Mouse (Mus musculus) heart, embryonic 15.5 days (tissue): Measurements from ENCODE around the gene Antxr1. TPM values are rescaled to one million over a fixed set of nuclear protein-coding genes. Genes with fewer than 3 reads are reported as not detected.

Source experiments
- ATAC-seq: fragments of 200-750 bp; cut with Nextera tagmentation; replicated peaks from 2 replicates; pipeline ENCODE4 v1.8.0; 2017; ENCODE audit warnings: low read depth, moderate TSS enrichment; ENCODE audit not compliant: insufficient number of reproducible peaks, insufficient read depth, low FRiP score
- H3K27ac ChIP-seq: fragments of 300-500 bp; sonication (generic); 2 replicates; pipeline ENCODE4 v1.5.1; 2015; ENCODE audit warnings: mild to moderate bottlenecking, inconsistent platforms
- H3K27me3 ChIP-seq: fragments of 300-500 bp; sonication (generic); 2 replicates; pipeline ENCODE4 v1.6.1; 2015; ENCODE audit warnings: inconsistent platforms
- H3K36me3 ChIP-seq: fragments of 300-500 bp; sonication (generic); 2 replicates; pipeline ENCODE4 v1.6.1; 2015; ENCODE audit warnings: mild to moderate bottlenecking, inconsistent platforms
- H3K4me1 ChIP-seq: fragments of 300-500 bp; sonication (generic); replicated peaks from 2 replicates; pipeline ENCODE4 v1.6.1; 2015; ENCODE audit warnings: inconsistent platforms
- H3K4me2 ChIP-seq: fragments of 300-500 bp; sonication (generic); 2 replicates; pipeline ENCODE4 v1.6.1; 2015; ENCODE audit warnings: inconsistent platforms, mild to moderate bottlenecking, moderate library complexity
- H3K4me3 ChIP-seq: fragments of 300-500 bp; sonication (generic); 2 replicates; pipeline ENCODE4 v1.5.1; 2015; ENCODE audit warnings: mild to moderate bottlenecking, inconsistent platforms
- H3K9ac ChIP-seq: fragments of 300-500 bp; sonication (generic); 2 replicates; pipeline ENCODE4 v1.6.1; 2015; ENCODE audit warnings: mild to moderate bottlenecking, inconsistent platforms
- H3K9me3 ChIP-seq: fragments of 300-500 bp; sonication (generic); replicated peaks from 2 replicates; pipeline ENCODE4 v1.6.1; 2016; ENCODE audit warnings: inconsistent platforms
- WGBS: fragments of 180-500 bp; shearing (Covaris S2); methylation state at CpG from one replicate; pipeline ENCODE4 v1.1.7; 2015; ENCODE audit warnings: mixed read lengths; 5-methylcytosine and 5-hydroxymethylcytosine counted together
- polyA plus RNA-seq: library from polyadenylated mRNA; unstranded; fragments of >200 nt; fragmentation: Nextera tagmentation; extraction: Ambion mirVana; gene quantifications from 2 replicates; pipeline ENCODE4 v1.2.1, GENCODE M21; 2015

Gene Antxr1
- polyA plus RNA-seq, 1 experiment from 2014 or later = 5.0 TPM

- H3K4me1 ChIP-seq = peaks cover 8% of the 10 kb centered on the region; the same call in 1 of the 2 replicates
- WGBS = 67% methylated on average over 2 of the region's 2 CpGs
- 0 out of 2 replicates have a peak overlapping the region, but pooled peaks have one; percentile 24 for H3K27ac ChIP-seq
- no peak overlapping the region for H3K4me2 ChIP-seq
- ATAC-seq = no peak
- no peaks in the 10 kb centered on the region for H3K27me3 ChIP-seq
- no peaks in the 10 kb centered on the region for H3K9me3 ChIP-seq
- 0 out of 2 replicates have a peak, but pooled peaks cover 2% of the 10 kb centered on the region for H3K36me3 ChIP-seq
- H3K9ac ChIP-seq = no peak overlapping the region
- H3K4me3 ChIP-seq = no peak overlapping the region
Observed at GRCm38 (mm10) chr6:87216114-87216591, 119.5 kb downstream of the Antxr1 start.

GRCm38 (mm10) chr6:87213262-87213661, 122.4 kb downstream of the Antxr1 start:
- Histone ChIP-seq H3K27me3 (no peaks in the 10 kb centered on the region), H3K36me3 (0 out of 2 replicates have a peak, but pooled peaks cover 2% of the 10 kb centered on the region), H3K4me3 (no peak overlapping the region), H3K4me2 (no peak overlapping the region), H3K4me1 (peaks cover 6% of the 10 kb centered on the region; the same call in 1 of the 2 replicates), H3K9me3 (no peaks in the 10 kb centered on the region), H3K9ac (no peak overlapping the region), H3K27ac (no peak overlapping the region)
- no peak for ATAC-seq
- WGBS = 66% methylated on average over 7 of the region's 7 CpGs

- Histone ChIP-seq H3K4me1 (peaks cover 9% of the 10 kb centered on the region; the same call in 1 of the 2 replicates), H3K9me3 (no peaks in the 10 kb centered on the region), H3K4me3 (no peak overlapping the region), H3K27ac (no peak overlapping the region), H3K4me2 (no peak overlapping the region), H3K27me3 (no peaks in the 10 kb centered on the region), H3K36me3 (0 out of 2 replicates have a peak, but pooled peaks cover 2% of the 10 kb centered on the region), H3K9ac (no peak overlapping the region)
- ATAC-seq = no peak
- WGBS = 82% methylated on average over 3 of the region's 3 CpGs
Observed at GRCm38 (mm10) chr6:87211551-87211950, 124.1 kb downstream of the Antxr1 start.

GRCm38 (mm10) chr6:87207373-87207982, 128.1 kb downstream of the Antxr1 start:
- no peak overlapping the region for H3K9ac ChIP-seq
- H3K27me3 ChIP-seq = no peaks in the 10 kb centered on the region
- no peak overlapping the region for H3K4me2 ChIP-seq
- no peaks in the 10 kb centered on the region for H3K9me3 ChIP-seq
- ATAC-seq = peak; percentile 53; the same call in 1 of the 2 replicates
- WGBS = 56% methylated on average over 13 of the region's 13 CpGs
- 0 out of 2 replicates have a peak, but pooled peaks cover 2% of the 10 kb centered on the region for H3K36me3 ChIP-seq
- peaks cover 9% of the 10 kb centered on the region; the same call in 1 of the 2 replicates for H3K4me1 ChIP-seq
- no peak overlapping the region for H3K4me3 ChIP-seq
- no peak overlapping the region for H3K27ac ChIP-seq

DNA sequence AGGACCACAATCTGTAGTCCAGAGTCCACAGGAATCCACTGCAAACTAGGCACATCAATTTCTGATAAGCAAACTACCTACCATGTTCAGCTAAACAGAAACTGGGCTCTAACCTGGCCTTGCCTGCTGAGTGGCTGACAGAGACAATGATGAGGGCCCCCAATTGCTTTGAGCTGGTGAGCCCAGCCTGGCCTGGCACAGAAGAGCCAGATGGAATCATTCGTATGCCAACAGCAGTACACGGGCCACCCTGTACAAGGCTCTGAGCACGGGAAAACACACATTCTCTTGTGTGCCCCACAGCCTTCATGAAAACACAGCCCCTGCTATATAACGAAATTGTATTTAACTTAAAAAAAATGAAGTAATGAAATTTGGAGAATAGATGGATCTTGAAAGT, 128.8 kb downstream of the Antxr1 start:
- ATAC-seq = no peak
- Histone ChIP-seq H3K9ac (no peak overlapping the region), H3K9me3 (no peaks in the 10 kb centered on the region), H3K27me3 (no peaks in the 10 kb centered on the region), H3K4me1 (peaks cover 9% of the 10 kb centered on the region; the same call in 1 of the 2 replicates), H3K4me2 (no peak overlapping the region), H3K36me3 (no peaks in the 10 kb centered on the region), H3K4me3 (no peak overlapping the region), H3K27ac (no peak overlapping the region)
- WGBS = 97% methylated on average over 4 of the region's 4 CpGs

GRCm38 (mm10) chr6:87203467-87203866, 132.2 kb downstream of the Antxr1 start:
- no peak for ATAC-seq
- Histone ChIP-seq H3K27me3 (no peaks in the 10 kb centered on the region), H3K4me3 (no peak overlapping the region), H3K4me1 (peaks cover 9% of the 10 kb centered on the region; the same call in 1 of the 2 replicates), H3K9ac (no peak overlapping the region), H3K36me3 (no peaks in the 10 kb centered on the region), H3K9me3 (no peaks in the 10 kb centered on the region), H3K4me2 (no peak overlapping the region), H3K27ac (no peak overlapping the region)
- WGBS = 77% methylated on average over 4 of the region's 4 CpGs

- no peak overlapping the region for H3K4me3 ChIP-seq
- H3K4me1 ChIP-seq = peaks cover 9% of the 10 kb centered on the region; the same call in 1 of the 2 replicates
- 78% methylated on average over 2 of the region's 2 CpGs for WGBS
- H3K27ac ChIP-seq = no peak overlapping the region
- H3K9me3 ChIP-seq = no peaks in the 10 kb centered on the region
- H3K27me3 ChIP-seq = no peaks in the 10 kb centered on the region
- H3K4me2 ChIP-seq = no peak overlapping the region
- H3K36me3 ChIP-seq = no peaks in the 10 kb centered on the region
- no peak for ATAC-seq
- no peak overlapping the region for H3K9ac ChIP-seq
Observed at GRCm38 (mm10) chr6:87203065-87203464, 132.6 kb downstream of the Antxr1 start.

GRCm38 (mm10) chr6:87202048-87202605, 133.5 kb downstream of the Antxr1 start:
- Histone ChIP-seq H3K4me1 (0 out of 2 replicates have a peak, but pooled peaks cover 6% of the 10 kb centered on the region), H3K9ac (no peak overlapping the region), H3K36me3 (no peaks in the 10 kb centered on the region), H3K9me3 (no peaks in the 10 kb centered on the region), H3K4me2 (no peak overlapping the region), H3K27me3 (no peaks in the 10 kb centered on the region), H3K4me3 (no peak overlapping the region), H3K27ac (no peak overlapping the region)
- 81% methylated on average over 13 of the region's 13 CpGs for WGBS
- no peak for ATAC-seq

GRCm38 (mm10) chr6:87189755-87190154, 145.9 kb downstream of the Antxr1 start:
- Histone ChIP-seq H3K36me3 (no peaks in the 10 kb centered on the region), H3K27ac (no peak overlapping the region), H3K9me3 (no peaks in the 10 kb centered on the region), H3K4me2 (no peak overlapping the region), H3K4me3 (no peak overlapping the region), H3K9ac (no peak overlapping the region), H3K4me1 (peaks cover 16% of the 10 kb centered on the region), H3K27me3 (no peaks in the 10 kb centered on the region)
- ATAC-seq = no peak
- 50% methylated on average over 3 of the region's 3 CpGs for WGBS

DNA sequence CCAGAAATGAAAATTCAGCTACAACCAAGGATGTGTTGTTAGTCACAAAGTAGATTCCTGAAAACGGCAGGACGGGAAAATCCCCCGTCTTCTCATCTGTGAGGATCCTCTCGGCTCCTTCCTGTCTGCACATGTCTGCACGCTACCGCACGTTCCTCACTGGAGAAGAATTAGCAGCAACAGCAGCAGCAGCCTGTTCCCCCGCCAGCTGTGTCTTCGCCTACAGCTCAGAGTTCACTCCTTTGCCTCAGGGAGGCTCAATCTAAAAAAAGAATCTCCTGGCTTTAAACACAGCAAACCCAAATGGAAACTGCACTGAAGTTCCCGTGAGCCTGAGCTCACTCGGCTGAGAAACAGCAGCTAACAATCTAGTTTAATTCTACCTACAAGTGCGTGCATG, 148.6 kb downstream of the Antxr1 start:
- Histone ChIP-seq H3K4me3 (no peak overlapping the region), H3K36me3 (no peaks in the 10 kb centered on the region), H3K4me2 (peak overlapping the region; percentile 11; the same call in 1 of the 2 replicates), H3K27ac (peak overlapping the region; percentile 50), H3K4me1 (peaks cover 40% of the 10 kb centered on the region), H3K9me3 (no peaks in the 10 kb centered on the region), H3K27me3 (no peaks in the 10 kb centered on the region), H3K9ac (0 out of 2 replicates have a peak overlapping the region, but pooled peaks have one; percentile 6)
- WGBS = 18% methylated on average over 12 of the region's 12 CpGs
- ATAC-seq = peak; percentile 58; the same call in 1 of the 2 replicates

GRCm38 (mm10) chr6:87184418-87184817, 151.2 kb downstream of the Antxr1 start:
- H3K27ac ChIP-seq = peak overlapping the region; percentile 88
- no peak overlapping the region for H3K4me3 ChIP-seq
- ATAC-seq = no peak
- H3K4me2 ChIP-seq = peak overlapping the region; percentile 24
- 49% methylated on average over 3 of the region's 3 CpGs for WGBS
- H3K27me3 ChIP-seq = no peaks in the 10 kb centered on the region
- H3K4me1 ChIP-seq = peaks cover 40% of the 10 kb centered on the region
- H3K9ac ChIP-seq = no peak overlapping the region
- no peaks in the 10 kb centered on the region; the same call in 1 of the 2 replicates for H3K36me3 ChIP-seq
- no peaks in the 10 kb centered on the region for H3K9me3 ChIP-seq
